Mouse (Mus musculus) ES-Bruce4 (cell line): ENCODE results near the gene Abcc9.

ENCODE experiments used
- CTCF ChIP-seq: IDR thresholded peaks from one replicate; pipeline ENCODE4 v1.8.1; 2011; ENCODE audit warnings: low read depth, low read length
- EP300 ChIP-seq: IDR thresholded peaks from 2 replicates; pipeline ENCODE4 v1.6.1; 2011; ENCODE audit warnings: low read depth, low read length; ENCODE audit not compliant: insufficient read depth
- POLR2A ChIP-seq: IDR thresholded peaks from one replicate; pipeline ENCODE4 v1.8.1; 2011; ENCODE audit warnings: low read length; ENCODE audit not compliant: insufficient read depth

DNA sequence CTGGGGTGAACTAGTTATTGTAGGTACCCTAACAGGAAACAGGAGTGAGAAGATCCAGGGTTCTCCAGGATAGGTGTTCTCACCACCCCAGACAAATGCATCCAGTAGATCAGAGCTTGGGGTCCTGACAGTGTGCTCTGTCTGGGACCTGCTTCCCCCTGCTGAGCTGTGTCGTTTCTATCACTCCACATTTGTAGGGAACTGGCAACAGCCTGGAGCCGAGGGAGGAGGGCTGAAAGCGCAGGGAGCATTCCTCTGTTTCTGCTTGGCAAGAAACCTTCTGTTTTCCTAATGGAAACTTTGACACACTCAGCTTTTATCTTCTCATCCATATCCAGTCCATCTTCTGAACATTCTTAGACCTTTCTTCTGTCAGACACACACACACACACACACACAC is 85.5 kb downstream of the Abcc9 start:
- TF ChIP-seq CTCF (no peak), EP300 (no peak), POLR2A (no peak)
